Mouse (Mus musculus) erythroblast, embryonic 14.5 days (primary cell): Measurements from ENCODE around the gene Fgb.

ENCODE experiments used
- GATA1 ChIP-seq: IDR thresholded peaks from 2 replicates; pipeline ENCODE4 v1.6.1; 2012; ENCODE audit warnings: low read length, inconsistent platforms, mixed read lengths
- TAL1 ChIP-seq: IDR thresholded peaks from 3 replicates; pipeline ENCODE4 v1.6.1; 2012; ENCODE audit warnings: low read length, inconsistent platforms, mixed read lengths

DNA sequence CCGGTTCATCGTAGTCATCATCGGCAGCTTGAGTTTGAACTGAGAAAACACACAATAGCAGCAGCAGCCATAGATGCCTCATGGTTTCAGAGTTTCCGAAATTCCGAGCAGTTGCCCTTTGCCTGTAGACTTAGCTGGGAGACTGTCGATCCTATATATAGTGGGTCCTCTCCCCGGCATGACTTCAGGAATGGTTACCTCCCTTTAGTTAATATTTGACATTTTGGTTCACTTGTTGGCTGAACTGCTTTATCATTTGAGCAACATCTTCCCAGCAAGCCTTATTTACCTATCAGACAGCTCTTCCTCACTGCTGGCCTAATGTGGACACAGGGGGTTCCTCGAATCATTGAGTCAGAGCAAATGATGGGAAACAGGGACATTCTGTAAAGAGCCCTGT lies at the start of gene Fgb:
- TF ChIP-seq GATA1 (no peak), TAL1 (no peak)
